Mouse (Mus musculus): ENCODE measurements around the gene BC025446. TPM values are rescaled to one million over a fixed set of nuclear protein-coding genes. Genes with fewer than 3 reads are reported as not detected.

The BC025446 gene
- polyA plus RNA-seq, 1 experiment from 2014 or later = not detected

DNA sequence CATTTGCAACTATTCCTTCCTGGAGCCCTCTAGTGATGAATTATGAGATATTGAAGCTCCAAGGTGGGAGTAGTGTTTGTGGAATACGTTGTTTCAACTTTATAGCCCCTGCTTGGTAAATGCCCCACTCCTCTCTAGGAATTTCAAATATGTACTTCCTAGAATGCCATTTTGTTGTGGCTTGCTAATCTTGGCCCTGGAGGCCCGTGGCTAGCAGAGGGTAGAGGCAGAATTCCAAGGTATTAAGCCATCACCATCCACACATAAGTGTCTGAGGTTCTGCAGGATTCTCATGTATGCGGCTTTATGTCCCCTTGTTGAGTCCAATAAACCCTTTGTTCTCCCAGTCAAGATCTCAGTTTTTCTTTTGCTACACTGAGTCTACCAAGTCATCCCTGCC, 55.7 kb downstream of the BC025446 start:
- H3K4me2 ChIP-seq (replicated peaks) = no peak overlapping the region
- H3K9ac ChIP-seq = no peak overlapping the region
- no peaks in the 10 kb centered on the region for H3K36me3 ChIP-seq (replicated peaks; ENCODE audit: control insufficient read depth, insufficient read depth)
- WGBS = 63% methylated on average over 3 of the region's 3 CpGs
- DNase-seq (ENCODE audit: low spot score) (no peak), ATAC-seq (ENCODE audit: low FRiP score) (no peak)
- no peaks in the 10 kb centered on the region for H3K27me3 ChIP-seq (ENCODE audit: control insufficient read depth, insufficient read depth, low read length)
- H3K9me3 ChIP-seq (ENCODE audit: control insufficient read depth, low read length) = no peaks in the 10 kb centered on the region
- H3K4me1 ChIP-seq (replicated peaks; ENCODE audit: control insufficient read depth, insufficient read depth, low read length) = no peaks in the 10 kb centered on the region
- H3K27ac ChIP-seq = no peak overlapping the region
- H3K4me3 ChIP-seq (replicated peaks; ENCODE audit: low read length) = no peak overlapping the region

Other genes starting within 250 kb of the BC025446 start
- not detected in 2 replicates for gene Ly6i, start 232.9 kb upstream of the BC025446 start, polyA plus RNA-seq (2014; fragmentation: Nextera tagmentation; extraction: Ambion mirVana)
- 0.81 and 1.2 TPM in 2 replicates for gene Ly6a, start 218.3 kb upstream of the BC025446 start, polyA plus RNA-seq (2014; fragmentation: Nextera tagmentation; extraction: Ambion mirVana)
- gene Ly6c1, start 167.5 kb upstream of the BC025446 start, polyA plus RNA-seq (2014; fragmentation: Nextera tagmentation; extraction: Ambion mirVana) = 5.6 and 5.9 TPM in 2 replicates
- gene Ly6c2, start 104.4 kb upstream of the BC025446 start, polyA plus RNA-seq (2014; fragmentation: Nextera tagmentation; extraction: Ambion mirVana) = 0.39 TPM in 1 of 2 replicates, not detected in the other
- gene Ly6g, start 61.1 kb upstream of the BC025446 start, polyA plus RNA-seq (2014; fragmentation: Nextera tagmentation; extraction: Ambion mirVana) = not detected in 2 replicates
- gene Ly6f, start 52.0 kb downstream of the BC025446 start, polyA plus RNA-seq (2014; fragmentation: Nextera tagmentation; extraction: Ambion mirVana) = not detected in 2 replicates

All from hindbrain, embryonic 14.5 days (tissue).